In genomic region chr11:54112920-54113319, GRCm38 (mm10) we compare ENCODE assay signal across 8 mouse cellular contexts. TPM values are rescaled to one million over a fixed set of nuclear protein-coding genes. Genes with fewer than 3 reads are reported as not detected.
A peak's percentile ranks its signal among the peaks of the same experiment; 100 is the strongest.
DNase-seq lines count a peak whose midpoint lies in the region; ATAC-seq lines count a peak whose summit lies in the region.

No protein-coding gene starts in this region.

- H3K4me2 ChIP-seq in hindbrain, embryonic 13.5 days, result peak overlapping the region; percentile 37

- peak overlapping the region; percentile 60 for H3K9ac ChIP-seq in hindbrain, embryonic 13.5 days

- WGBS in hindbrain, embryonic 13.5 days, result 5% methylated on average over 10 of the region's 10 CpGs

- peaks cover 55% of the 10 kb centered on the region for H3K4me1 ChIP-seq in hindbrain, embryonic 13.5 days (replicated peaks)

- H3K4me3 ChIP-seq in hindbrain, embryonic 13.5 days, result 0 out of 2 replicates have a peak overlapping the region, but pooled peaks have one; percentile 3

- peak; percentile 98 for ATAC-seq in hindbrain, embryonic 13.5 days (ENCODE audit: low FRiP score)

- no peaks in the 10 kb centered on the region for H3K27me3 ChIP-seq in hindbrain, embryonic 13.5 days

- peak; percentile 94 for DNase-seq in R1 (ENCODE audit: low read depth, low spot score)
- DNase-seq in cerebellum, postnatal 25 days, result peak; percentile 50 to 71
- peak; percentile 87 to 93 for DNase-seq in frontal cortex, postnatal 36 days (ENCODE audit: low spot score in 2 of 2)
- peak; percentile 92 for DNase-seq in layer of hippocampus, postnatal 36 days
- DNase-seq in lung, postnatal 10 days, result peak; percentile 97
- DNase-seq in retina, postnatal 1 day, result peak; percentile 93
- DNase-seq in urinary bladder, postnatal 25 days (ENCODE audit: low spot score), result peak; percentile 75

- H3K27ac ChIP-seq in hindbrain, embryonic 13.5 days, result peak overlapping the region; percentile 92

- no peaks in the 10 kb centered on the region for H3K9me3 ChIP-seq in hindbrain, embryonic 13.5 days

- 0 out of 2 replicates have a peak, but pooled peaks cover 4% of the 10 kb centered on the region for H3K36me3 ChIP-seq in hindbrain, embryonic 13.5 days

RNA-seq across cellular contexts. Expression of gene P4ha2, which starts 13.0 kb away (rescaled TPM):
- polyA plus RNA-seq in hindbrain, embryonic 13.5 days (2015; fragmentation: Nextera tagmentation; extraction: Ambion mirVana), result 10.9 and 11.3 TPM in 2 replicates
- 10 to 100 TPM; 20.6 to 29.8 TPM for total RNA-seq in layer of hippocampus, postnatal 36 days (2021)

RNA-seq across cellular contexts. Expression of gene Pdlim4, which starts 44.1 kb away (rescaled TPM):
- polyA plus RNA-seq in hindbrain, embryonic 13.5 days (2015; fragmentation: Nextera tagmentation; extraction: Ambion mirVana), result 30.9 and 31.1 TPM in 2 replicates
- 10 to 100 TPM; 11.5 to 16.2 TPM for total RNA-seq in layer of hippocampus, postnatal 36 days (2021)

Comparison
In these comparisons a context has a peak if more than half of its experiments do, and no peak if none do; other contexts are left out.
1. Peak in every context shown above with its lines: DNase-seq, ATAC-seq, H3K4me3 ChIP-seq and H3K27ac ChIP-seq.